Mouse (Mus musculus): Measurements from ENCODE around the gene Scyl1. TPM values are rescaled to one million over a fixed set of nuclear protein-coding genes. Genes with fewer than 3 reads are reported as not detected.

The Scyl1 gene
- polyA plus RNA-seq, 1 experiment, result 113 TPM

GRCm38 (mm10) chr19:5715793-5716688, 55.2 kb downstream of the Scyl1 start:
- peaks cover 13% of the 10 kb centered on the region for H3K36me3 ChIP-seq (ENCODE audit: control insufficient read depth, insufficient read depth, low read length)
- H3K4me3 ChIP-seq (ENCODE audit: control insufficient read depth, insufficient read depth, low read length), result no peak overlapping the region
- H3K27me3 ChIP-seq (ENCODE audit: control insufficient read depth, insufficient read depth, low read length), result no peaks in the 10 kb centered on the region
- no peak overlapping the region for H3K27ac ChIP-seq (ENCODE audit: control insufficient read depth, insufficient read depth, low read length)
- 93% methylated on average over 43 of the region's 43 CpGs for WGBS
- TF ChIP-seq CTCF (IDR thresholded peaks at IDR 0.05; ENCODE audit: borderline replicate concordance, control insufficient read depth, extremely low read depth, insufficient read depth, low read length, poor library complexity) (no peak), POLR2A (IDR thresholded peaks at IDR 0.05; ENCODE audit: control insufficient read depth, extremely low read depth, insufficient read depth, low read length, poor library complexity) (no peak)
- DNase-seq, result no peak
- peaks cover 4% of the 10 kb centered on the region; the same call in 1 of the 2 replicates for H3K4me1 ChIP-seq (replicated peaks; ENCODE audit: control insufficient read depth, insufficient read depth, low read length)

GRCm38 (mm10) chr19:5713730-5714129, 57.5 kb downstream of the Scyl1 start:
- Histone ChIP-seq H3K36me3 (ENCODE audit: control insufficient read depth, insufficient read depth, low read length) (no peaks in the 10 kb centered on the region; the same call in 1 of the 2 replicates), H3K27me3 (ENCODE audit: control insufficient read depth, insufficient read depth, low read length) (no peaks in the 10 kb centered on the region), H3K4me1 (replicated peaks; ENCODE audit: control insufficient read depth, insufficient read depth, low read length) (peaks cover 4% of the 10 kb centered on the region; the same call in 1 of the 2 replicates), H3K27ac (ENCODE audit: control insufficient read depth, insufficient read depth, low read length) (no peak overlapping the region), H3K4me3 (ENCODE audit: control insufficient read depth, insufficient read depth, low read length) (no peak overlapping the region)
- TF ChIP-seq CTCF (IDR thresholded peaks at IDR 0.05; ENCODE audit: borderline replicate concordance, control insufficient read depth, extremely low read depth, insufficient read depth, low read length, poor library complexity) (no peak), POLR2A (IDR thresholded peaks at IDR 0.05; ENCODE audit: control insufficient read depth, extremely low read depth, insufficient read depth, low read length, poor library complexity) (no peak)
- no peak for DNase-seq
- 42% methylated on average over 2 of the region's 2 CpGs for WGBS

GRCm38 (mm10) chr19:5713255-5713654, 58.0 kb downstream of the Scyl1 start:
- no peak for DNase-seq
- no peaks in the 10 kb centered on the region for H3K27me3 ChIP-seq (ENCODE audit: control insufficient read depth, insufficient read depth, low read length)
- no peak for TF ChIP-seq CTCF (IDR thresholded peaks at IDR 0.05; ENCODE audit: borderline replicate concordance, control insufficient read depth, extremely low read depth, insufficient read depth, low read length, poor library complexity)
- TF ChIP-seq POLR2A (IDR thresholded peaks at IDR 0.05; ENCODE audit: control insufficient read depth, extremely low read depth, insufficient read depth, low read length, poor library complexity), result no peak
- H3K4me1 ChIP-seq (replicated peaks; ENCODE audit: control insufficient read depth, insufficient read depth, low read length), result peaks cover 4% of the 10 kb centered on the region; the same call in 1 of the 2 replicates
- 82% methylated on average over 5 of the region's 5 CpGs for WGBS
- H3K36me3 ChIP-seq (ENCODE audit: control insufficient read depth, insufficient read depth, low read length), result no peaks in the 10 kb centered on the region; the same call in 1 of the 2 replicates
- no peak overlapping the region for H3K27ac ChIP-seq (ENCODE audit: control insufficient read depth, insufficient read depth, low read length)
- no peak overlapping the region for H3K4me3 ChIP-seq (ENCODE audit: control insufficient read depth, insufficient read depth, low read length)

GRCm38 (mm10) chr19:5711907-5712460, 59.2 kb downstream of the Scyl1 start:
- DNase-seq, result no peak
- Histone ChIP-seq H3K27ac (ENCODE audit: control insufficient read depth, insufficient read depth, low read length) (no peak overlapping the region), H3K36me3 (ENCODE audit: control insufficient read depth, insufficient read depth, low read length) (no peaks in the 10 kb centered on the region), H3K4me3 (ENCODE audit: control insufficient read depth, insufficient read depth, low read length) (no peak overlapping the region), H3K27me3 (ENCODE audit: control insufficient read depth, insufficient read depth, low read length) (no peaks in the 10 kb centered on the region), H3K4me1 (replicated peaks; ENCODE audit: control insufficient read depth, insufficient read depth, low read length) (peaks cover 4% of the 10 kb centered on the region; the same call in 1 of the 2 replicates)
- TF ChIP-seq CTCF (IDR thresholded peaks at IDR 0.05; ENCODE audit: borderline replicate concordance, control insufficient read depth, extremely low read depth, insufficient read depth, low read length, poor library complexity), result no peak
- TF ChIP-seq POLR2A (IDR thresholded peaks at IDR 0.05; ENCODE audit: control insufficient read depth, extremely low read depth, insufficient read depth, low read length, poor library complexity), result no peak
- 72% methylated on average over 14 of the region's 14 CpGs for WGBS

GRCm38 (mm10) chr19:5711218-5711617, 60.0 kb downstream of the Scyl1 start:
- Histone ChIP-seq H3K4me1 (replicated peaks; ENCODE audit: control insufficient read depth, insufficient read depth, low read length) (peaks cover 4% of the 10 kb centered on the region; the same call in 1 of the 2 replicates), H3K4me3 (ENCODE audit: control insufficient read depth, insufficient read depth, low read length) (no peak overlapping the region), H3K36me3 (ENCODE audit: control insufficient read depth, insufficient read depth, low read length) (no peaks in the 10 kb centered on the region), H3K27me3 (ENCODE audit: control insufficient read depth, insufficient read depth, low read length) (no peaks in the 10 kb centered on the region), H3K27ac (ENCODE audit: control insufficient read depth, insufficient read depth, low read length) (no peak overlapping the region)
- 54% methylated on average over 3 of the region's 3 CpGs for WGBS
- DNase-seq, result peak; percentile 67
- TF ChIP-seq POLR2A (IDR thresholded peaks at IDR 0.05; ENCODE audit: control insufficient read depth, extremely low read depth, insufficient read depth, low read length, poor library complexity) (no peak), CTCF (IDR thresholded peaks at IDR 0.05; ENCODE audit: borderline replicate concordance, control insufficient read depth, extremely low read depth, insufficient read depth, low read length, poor library complexity) (no peak)

GRCm38 (mm10) chr19:5710581-5710980, 60.6 kb downstream of the Scyl1 start:
- H3K36me3 ChIP-seq (ENCODE audit: control insufficient read depth, insufficient read depth, low read length), result no peaks in the 10 kb centered on the region
- WGBS, result 98% methylated on average over 8 of the region's 8 CpGs
- peaks cover 9% of the 10 kb centered on the region for H3K4me1 ChIP-seq (replicated peaks; ENCODE audit: control insufficient read depth, insufficient read depth, low read length)
- H3K27ac ChIP-seq (ENCODE audit: control insufficient read depth, insufficient read depth, low read length), result no peak overlapping the region
- TF ChIP-seq CTCF (IDR thresholded peaks at IDR 0.05; ENCODE audit: borderline replicate concordance, control insufficient read depth, extremely low read depth, insufficient read depth, low read length, poor library complexity), result no peak
- DNase-seq, result no peak
- H3K27me3 ChIP-seq (ENCODE audit: control insufficient read depth, insufficient read depth, low read length), result no peaks in the 10 kb centered on the region
- H3K4me3 ChIP-seq (ENCODE audit: control insufficient read depth, insufficient read depth, low read length), result no peak overlapping the region

Measured in thymus, adult 2 months (tissue).